Mouse (Mus musculus) kidney, adult 18-20 months (tissue): ENCODE data around the gene Nme4.

Source experiments
- DNase-seq: peaks from one replicate; pipeline ENCODE4 v3.0.0; 2021

Nme4 gene

GRCm38 (mm10) chr17:26114061-26114460 lies 18.7 kb upstream of the Nme4 start:
- peak; percentile 65 for DNase-seq

GRCm38 (mm10) chr17:26113181-26113948 lies 18.0 kb upstream of the Nme4 start, which contains the start of gene Tmem8:
Gene Tmem8, plus strand, starts transcription at chr17:26113299.
- DNase-seq = peak; percentile 87

GRCm38 (mm10) chr17:26112751-26113150 lies 17.3 kb upstream of the Nme4 start:
- DNase-seq = no peak

DNA sequence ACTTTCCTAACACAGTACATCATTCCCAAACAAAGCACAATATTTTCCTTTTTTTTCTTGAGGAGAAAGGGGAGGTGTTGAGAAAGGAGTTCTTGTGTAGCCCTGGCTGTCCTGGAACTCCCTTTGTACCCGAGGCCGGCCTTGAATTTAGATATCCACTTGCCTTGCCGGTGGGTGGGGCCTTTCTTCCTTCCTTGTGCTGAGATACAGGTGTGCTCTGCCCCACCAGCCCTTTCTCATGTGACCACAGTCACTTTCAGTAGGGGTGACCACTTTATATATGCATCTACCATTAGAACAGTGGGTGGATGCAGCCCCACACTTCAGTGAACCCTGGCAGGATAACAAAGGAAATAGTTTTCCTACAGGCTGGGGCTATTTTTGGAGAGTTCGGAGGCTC lies 16.3 kb upstream of the Nme4 start:
- no peak for DNase-seq

DNA sequence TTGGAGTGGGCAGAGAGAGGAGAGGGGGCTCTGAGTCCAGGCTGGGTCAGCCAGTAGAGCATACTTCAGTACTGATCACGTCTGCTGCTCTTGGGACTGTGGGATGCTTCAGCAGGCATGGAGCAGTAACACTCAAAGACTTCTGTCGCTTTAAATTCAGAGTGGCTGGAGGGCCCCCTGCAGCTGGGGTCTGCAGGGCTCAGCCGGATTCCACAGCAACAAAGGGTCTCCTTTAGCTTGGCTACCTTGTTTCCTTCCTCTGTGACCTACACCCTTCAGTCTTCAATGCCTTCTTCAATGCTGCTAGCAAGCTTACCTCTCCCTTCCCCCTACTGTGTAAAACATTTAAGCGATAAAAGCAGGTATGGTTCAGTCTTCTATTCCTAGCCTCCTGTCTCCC lies 15.6 kb upstream of the Nme4 start:
- DNase-seq = no peak

DNA sequence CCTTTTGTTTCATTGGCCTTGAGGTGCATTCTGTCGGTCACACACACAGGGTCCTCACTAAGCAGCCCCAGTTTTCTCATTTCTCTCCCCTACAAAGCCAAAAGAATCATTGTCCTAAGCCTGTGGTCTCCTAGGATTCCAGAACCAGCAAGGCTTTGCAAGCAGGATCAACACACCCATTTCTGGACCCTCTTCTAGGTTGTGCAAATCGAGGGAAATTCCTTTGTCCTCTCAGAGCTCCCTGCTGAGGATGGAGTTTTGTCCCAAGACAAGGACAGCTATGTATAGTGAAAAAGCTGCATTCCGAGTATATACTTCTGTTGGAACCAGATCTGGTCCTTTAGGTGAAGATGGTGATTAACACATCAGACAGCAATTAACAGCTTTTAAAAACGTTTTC lies 14.8 kb upstream of the Nme4 start:
- DNase-seq = no peak

DNA sequence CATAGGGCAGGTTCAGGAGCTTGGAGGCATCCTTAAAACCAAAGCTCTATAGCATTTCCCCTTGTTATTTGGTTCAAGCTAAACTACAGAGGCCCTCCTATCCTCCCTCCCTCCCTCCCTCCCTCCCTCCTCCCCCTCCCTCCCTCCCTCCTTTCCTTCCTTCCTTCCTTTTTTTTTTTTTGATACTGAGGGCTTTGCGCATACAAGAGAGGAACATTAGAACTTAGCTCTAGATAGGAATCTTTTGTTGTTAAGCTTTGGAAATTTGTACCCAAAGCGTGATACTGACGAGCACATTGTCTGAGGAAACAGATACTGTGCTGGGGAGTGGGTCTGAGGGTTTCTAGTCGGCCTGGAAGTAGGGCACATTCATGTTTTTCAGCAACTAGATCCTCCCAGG lies 10.2 kb upstream of the Nme4 start:
- no peak for DNase-seq

GRCm38 (mm10) chr17:26101478-26101877 lies 6.1 kb upstream of the Nme4 start:
- DNase-seq = peak; percentile 57

GRCm38 (mm10) chr17:26100166-26100565 lies 4.8 kb upstream of the Nme4 start:
- DNase-seq = no peak

DNA sequence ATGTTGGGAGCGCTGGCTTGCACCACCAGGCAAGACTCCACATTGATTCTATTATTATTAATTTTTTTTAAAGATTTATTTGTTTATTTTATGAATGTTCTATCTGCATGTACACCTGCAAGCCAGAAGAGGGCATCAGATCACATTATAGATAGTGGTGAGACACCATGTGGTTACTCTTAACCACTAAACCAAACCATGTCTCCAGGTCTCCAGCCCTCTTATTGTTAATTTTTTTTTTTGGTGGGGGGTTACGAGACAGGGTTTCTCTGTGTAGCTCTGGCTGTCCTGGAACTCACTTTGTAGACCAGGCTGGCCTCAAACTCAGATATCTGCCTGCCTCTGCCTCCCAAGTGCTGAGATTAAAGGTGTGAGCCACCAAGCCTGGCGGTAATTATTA lies 3.9 kb upstream of the Nme4 start:
- DNase-seq = peak; percentile 47

DNA sequence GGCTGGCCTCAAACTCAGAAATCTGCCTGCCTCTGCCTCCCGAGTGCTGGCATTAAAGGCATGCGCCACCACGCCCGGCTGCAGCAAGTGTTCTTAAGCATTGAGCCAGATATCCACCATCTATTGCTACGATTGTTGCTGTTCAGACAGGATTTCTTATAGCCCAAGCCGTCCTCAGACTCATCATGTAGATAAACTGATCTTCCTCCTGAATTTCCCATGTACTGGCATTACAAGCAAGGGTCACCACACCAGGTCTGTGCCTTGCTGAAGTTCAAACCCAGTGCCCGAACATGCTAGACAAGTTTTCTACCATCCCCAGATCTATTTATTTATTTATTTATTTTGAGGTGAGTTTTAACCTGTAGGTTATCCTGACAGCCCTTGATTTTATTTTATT lies 3.1 kb upstream of the Nme4 start:
- no peak for DNase-seq

GRCm38 (mm10) chr17:26094531-26095110 lies 781 bp downstream of the Nme4 start:
- DNase-seq = no peak

- peak; percentile 93 for DNase-seq
Measured at GRCm38 (mm10) chr17:26089905-26090632, 5.3 kb downstream of the Nme4 start, which contains the start of gene Decr2. Gene Decr2, minus strand, starts transcription at chr17:26090337.

DNA sequence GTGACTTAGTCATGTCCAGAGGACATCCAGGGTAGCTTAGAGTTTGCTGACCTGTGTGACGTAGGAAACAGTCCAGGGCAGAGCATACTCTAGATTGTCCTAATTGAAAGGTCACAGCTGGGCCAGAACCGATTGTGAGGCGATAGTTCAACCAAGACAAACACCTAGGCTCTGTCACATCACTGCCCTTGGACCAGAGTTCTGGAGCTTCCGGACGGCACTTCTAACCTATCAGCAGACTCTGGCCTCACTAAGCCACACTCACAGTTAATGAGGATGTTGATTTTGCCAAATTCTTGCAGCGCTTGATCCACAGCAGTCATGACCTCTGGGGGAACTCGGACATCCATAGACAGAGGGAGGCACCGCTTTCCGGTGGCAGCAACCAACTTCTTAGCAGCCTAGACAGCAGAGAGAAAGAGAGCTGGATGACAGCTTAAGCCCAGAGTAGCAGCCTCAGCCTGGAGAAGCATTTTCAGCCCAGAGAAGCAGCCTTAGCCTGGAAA lies 8.3 kb downstream of the Nme4 start:
- DNase-seq = no peak

DNA sequence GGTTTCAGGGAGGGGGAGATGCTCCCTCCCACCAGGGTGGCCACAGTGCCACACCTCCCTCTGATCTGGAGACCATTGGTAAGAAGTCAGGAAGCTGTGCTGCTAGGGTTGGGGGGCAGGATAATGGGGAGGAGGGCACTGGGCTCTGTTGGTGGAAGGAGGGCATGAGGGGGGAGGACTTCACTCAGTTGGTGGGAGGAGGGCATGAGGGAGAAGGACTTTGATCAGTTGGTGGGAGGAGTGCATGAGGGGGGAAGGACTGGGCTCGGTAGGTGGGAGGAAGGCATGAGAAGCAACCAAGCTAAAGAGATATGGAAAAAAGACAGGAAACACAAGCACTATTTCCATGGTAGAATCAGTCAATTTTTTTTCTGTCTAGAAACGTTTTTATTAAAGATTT lies 14.5 kb downstream of the Nme4 start:
- DNase-seq = no peak

DNA sequence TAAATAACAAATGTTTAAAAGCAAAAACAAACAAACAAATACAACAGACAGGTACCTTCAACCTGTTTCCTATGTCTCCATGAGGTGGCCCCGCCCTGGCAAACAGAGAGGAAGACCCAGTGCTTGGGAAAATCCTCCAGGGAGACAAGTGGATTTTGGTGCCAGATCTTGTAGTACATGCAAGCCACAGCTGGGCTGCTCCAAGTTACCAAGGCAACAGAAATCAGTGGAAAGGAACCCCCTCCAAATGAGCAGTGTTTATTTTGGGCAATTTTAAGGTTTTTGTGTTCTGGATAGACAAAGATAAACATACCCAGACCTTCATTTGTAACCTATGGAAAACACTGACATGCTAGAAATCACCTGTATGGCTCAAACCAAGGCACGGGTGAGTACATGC lies 16.6 kb downstream of the Nme4 start:
- DNase-seq = no peak

DNA sequence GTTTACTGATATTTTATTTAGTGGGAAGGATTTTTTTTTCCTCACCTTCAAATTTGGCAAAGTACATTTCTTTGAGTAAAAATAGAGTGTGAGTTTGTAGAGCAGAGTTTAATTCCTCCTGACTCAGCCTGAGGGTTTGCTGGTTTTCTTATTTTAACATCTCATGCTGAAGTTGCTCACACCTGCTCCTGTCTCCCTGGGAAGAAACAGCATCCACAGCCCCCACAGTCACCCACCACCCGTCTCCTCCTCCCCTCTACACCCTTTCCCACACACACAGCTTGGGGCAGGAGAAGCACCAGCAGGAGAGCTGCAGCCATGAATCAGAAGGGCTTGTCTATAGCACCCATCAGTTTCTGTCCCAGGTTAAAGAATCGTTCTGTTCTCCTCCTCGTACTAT lies 20.2 kb downstream of the Nme4 start:
- DNase-seq = no peak

- DNase-seq = no peak
Measured at GRCm38 (mm10) chr17:26070136-26070535, 25.3 kb downstream of the Nme4 start.

DNA sequence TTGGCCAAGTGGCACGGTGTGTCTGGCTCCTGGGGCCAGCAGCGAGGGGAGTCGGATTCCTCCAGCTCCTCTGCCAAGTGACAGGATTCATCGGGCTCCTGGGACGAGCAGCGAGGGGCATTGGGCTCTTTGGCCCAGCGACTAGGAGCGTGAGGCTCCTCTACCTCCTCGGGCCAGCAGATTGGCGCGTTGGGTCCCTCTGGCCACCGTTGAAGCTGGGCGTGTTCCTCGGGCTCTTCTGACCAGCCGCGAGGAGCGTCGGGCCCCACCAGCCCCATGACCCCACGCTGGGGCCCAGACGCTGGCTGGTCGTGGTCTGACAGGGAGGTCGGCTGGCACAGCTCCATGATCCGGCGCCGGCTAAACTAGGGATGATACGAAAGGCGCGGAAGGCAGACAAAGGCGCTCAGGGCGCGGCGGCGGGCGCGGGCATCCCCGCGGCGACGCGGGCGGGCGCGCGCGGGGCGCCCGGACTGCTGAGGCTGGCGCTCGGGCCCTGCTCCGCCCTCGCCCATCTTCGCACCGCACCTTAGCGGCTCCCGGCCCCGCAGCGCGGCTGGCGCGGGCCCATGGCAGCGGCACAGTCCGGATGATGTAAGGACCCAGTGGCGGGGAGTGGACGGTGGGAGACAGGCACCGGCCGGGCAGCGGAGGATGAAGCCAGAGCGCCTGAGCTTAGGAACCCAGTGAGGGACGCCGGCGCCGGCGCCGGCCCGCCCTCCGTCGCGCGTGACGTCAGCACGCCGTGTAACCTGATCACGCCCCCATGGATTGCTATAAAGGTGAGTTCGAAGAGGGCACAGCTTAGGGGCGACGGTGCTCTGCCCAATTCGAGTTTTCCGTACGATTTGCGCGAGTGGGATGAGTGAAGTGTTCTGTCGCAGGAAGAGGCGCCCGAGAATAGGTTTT lies 26.3 kb downstream of the Nme4 start, which contains the start of gene Rab11fip3:
Gene Rab11fip3 (minus strand): TSS at position 725 of the 909 bp plus-strand sequence.
- peak; percentile 88 for DNase-seq

DNA sequence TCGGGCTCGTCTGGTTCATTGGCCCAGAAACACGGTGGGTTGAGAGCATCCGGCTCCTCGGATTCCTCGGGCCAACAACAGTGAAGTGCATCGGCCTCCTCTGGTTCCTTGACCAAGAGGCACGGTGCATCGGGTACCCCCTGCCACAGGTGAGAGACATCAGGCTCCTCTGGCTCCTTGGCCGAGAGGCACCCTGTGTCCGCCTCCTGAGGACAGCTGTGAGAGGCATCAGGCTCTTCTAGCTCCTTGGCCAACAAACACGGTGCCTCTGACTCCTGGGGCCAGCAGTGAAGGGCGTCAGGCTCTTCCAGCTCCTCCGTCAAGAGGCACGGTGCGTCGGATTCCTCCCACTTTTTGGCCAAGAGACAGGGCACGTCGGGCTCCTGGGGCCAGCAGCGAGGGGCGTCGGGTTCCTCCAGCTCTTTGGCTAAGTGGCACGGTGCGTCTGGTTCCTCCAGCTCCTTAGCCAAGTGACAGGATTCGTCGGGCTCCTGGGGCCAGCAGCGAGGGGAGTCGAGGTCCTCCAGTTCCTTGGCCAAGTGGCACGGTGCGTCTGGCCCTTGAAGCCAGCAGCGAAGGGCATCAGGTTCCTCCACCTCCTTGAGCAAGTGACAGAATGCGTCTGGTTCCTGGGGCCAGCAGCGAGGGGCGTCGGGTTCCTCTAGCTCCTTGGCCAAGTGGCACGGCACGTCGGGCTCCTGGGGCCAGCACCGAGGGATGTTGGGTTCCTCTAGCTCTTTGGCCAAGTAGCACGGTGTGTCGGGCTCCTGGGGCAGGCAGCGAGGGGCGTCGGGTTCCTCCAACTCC lies 27.2 kb downstream of the Nme4 start:
- DNase-seq = peak; percentile 24

DNA sequence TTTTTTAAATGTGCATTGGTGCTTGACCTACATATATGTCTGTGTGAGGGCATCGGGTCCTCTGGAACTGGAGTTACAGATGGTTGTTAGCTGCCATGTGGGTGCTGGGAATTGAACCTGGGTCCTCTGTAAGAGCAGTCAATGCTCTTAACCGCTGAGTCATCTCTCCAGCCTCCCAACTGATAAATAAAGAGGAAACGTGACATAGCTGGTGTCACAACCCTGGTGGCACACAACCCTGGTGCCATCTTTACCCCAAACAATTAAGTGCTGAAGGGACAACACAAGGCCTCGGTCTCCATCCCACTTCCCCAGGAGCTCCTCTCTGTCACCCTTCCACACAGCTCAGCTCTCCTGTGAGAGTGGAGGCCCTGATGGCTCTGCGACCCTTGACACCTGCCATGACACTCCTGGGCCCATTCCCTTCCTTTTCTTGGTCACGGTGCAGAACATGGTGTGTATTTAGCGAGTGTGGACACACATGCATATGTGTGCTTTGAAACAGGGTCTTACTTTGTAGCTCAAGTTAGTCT lies 28.8 kb downstream of the Nme4 start:
- DNase-seq = no peak
